Mouse (Mus musculus) liver, postnatal 0 days (tissue): ENCODE measurements around the gene Mybpc3.

Experiments used
- CTCF ChIP-seq: sonication (generic); IDR thresholded peaks from 2 replicates; pipeline ENCODE4 v1.5.1; 2016; ENCODE audit warnings: antibody characterized with exemption, low read depth
- EP300 ChIP-seq: IDR thresholded peaks from 2 replicates; pipeline ENCODE4 v1.6.1; 2016; ENCODE audit warnings: antibody characterized with exemption, low read depth, mild to moderate bottlenecking

DNA sequence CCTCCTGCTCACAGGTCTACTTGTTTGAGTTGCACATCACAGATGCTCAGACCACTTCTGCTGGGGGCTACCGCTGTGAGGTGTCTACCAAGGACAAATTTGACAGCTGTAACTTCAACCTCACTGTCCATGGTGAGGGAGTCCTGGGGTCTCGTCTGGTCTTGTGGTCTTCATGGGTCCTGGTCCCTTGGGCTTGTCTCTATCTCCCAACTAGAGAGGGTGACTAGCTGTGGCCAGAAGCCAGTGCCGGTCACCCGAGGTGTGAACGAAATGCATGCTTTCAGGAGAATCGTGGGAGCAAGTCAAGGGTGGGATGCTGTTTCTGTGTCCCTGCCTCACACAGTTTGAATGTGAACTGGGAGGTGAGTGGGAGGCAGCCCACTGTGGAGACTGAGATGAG is 3.1 kb downstream of the Mybpc3 start:
- TF ChIP-seq EP300 = no peak
- no peak for TF ChIP-seq CTCF
